Mouse (Mus musculus): Measurements from ENCODE around the gene Zdhhc22. TPM values are rescaled to one million over a fixed set of nuclear protein-coding genes. Genes with fewer than 3 reads are reported as not detected.

The Zdhhc22 gene
- polyA plus RNA-seq, 1 experiment, result 0.01 TPM

- H3ac ChIP-seq (ENCODE audit: control insufficient read depth, insufficient read length), result no peak overlapping the region
- TF ChIP-seq MYOG (IDR thresholded peaks at IDR 0.05; ENCODE audit: control insufficient read depth in 1 of 3, insufficient read depth in 1 of 3, insufficient read length in 2 of 3, low read depth in 2 of 3) (peak in 1 of 3 experiments; percentile 17), MYOD1 (IDR thresholded peaks at IDR 0.05; ENCODE audit: control insufficient read depth in 1 of 3, insufficient read length in 2 of 3, low read depth in 2 of 3) (peak in 1 of 3 experiments; percentile 12), TCF12 (IDR thresholded peaks at IDR 0.05; ENCODE audit: insufficient read depth, poor library complexity, severe bottlenecking) (no peak)
- no peak overlapping the region for H3K4me3 ChIP-seq
- no peaks in the 10 kb centered on the region for H3K27me3 ChIP-seq (ENCODE audit: control insufficient read depth, insufficient read depth, insufficient read length)
- H3K36me3 ChIP-seq (ENCODE audit: control insufficient read depth, insufficient read depth), result peaks cover 21% of the 10 kb centered on the region
- H3K79me2 ChIP-seq (ENCODE audit: control insufficient read depth, insufficient read depth), result no peaks in the 10 kb centered on the region
- no peak overlapping the region for H3K4me2 ChIP-seq (ENCODE audit: low read depth)
Measured at GRCm38 (mm10) chr12:86964278-86965057, 25.8 kb downstream of the Zdhhc22 start.

- H3K4me3 ChIP-seq, result no peak overlapping the region
- TF ChIP-seq MAX (IDR thresholded peaks at IDR 0.05; ENCODE audit: low read depth) (no peak), USF1 (IDR thresholded peaks at IDR 0.05; ENCODE audit: low read depth) (no peak), MYOG (IDR thresholded peaks at IDR 0.05; ENCODE audit: control insufficient read depth in 1 of 3, insufficient read depth in 1 of 3, insufficient read length in 2 of 3, low read depth in 2 of 3) (no peak), MYOD1 (IDR thresholded peaks at IDR 0.05; ENCODE audit: control insufficient read depth in 1 of 3, insufficient read length in 2 of 3, low read depth in 2 of 3) (no peak), CEBPB (IDR thresholded peaks at IDR 0.05; ENCODE audit: insufficient read depth, poor library complexity, severe bottlenecking) (no peak), POLR2AphosphoS2 (IDR thresholded peaks at IDR 0.05; ENCODE audit: insufficient read length, low read depth) (no peak), POLR2A (IDR thresholded peaks at IDR 0.05; ENCODE audit: insufficient read length, low read depth) (no peak), TCF12 (IDR thresholded peaks at IDR 0.05; ENCODE audit: insufficient read depth, poor library complexity, severe bottlenecking) (no peak), SRF (IDR thresholded peaks at IDR 0.05; ENCODE audit: control insufficient read depth, insufficient read length, low read depth) (no peak), REST (IDR thresholded peaks at IDR 0.05; ENCODE audit: insufficient read depth, insufficient read length) (no peak), E2F4 (IDR thresholded peaks at IDR 0.05; ENCODE audit: insufficient read depth) (no peak), TCF3 (IDR thresholded peaks at IDR 0.05; ENCODE audit: insufficient read length, low read depth) (no peak)
- peaks cover 46% of the 10 kb centered on the region for H3K36me3 ChIP-seq (ENCODE audit: control insufficient read depth, insufficient read depth)
- no peaks in the 10 kb centered on the region for H3K27me3 ChIP-seq (ENCODE audit: control insufficient read depth, insufficient read depth, insufficient read length)
- no peak overlapping the region for H3ac ChIP-seq (ENCODE audit: control insufficient read depth, insufficient read length)
- no peaks in the 10 kb centered on the region for H3K79me2 ChIP-seq (ENCODE audit: control insufficient read depth, insufficient read depth)
- H3K4me2 ChIP-seq (ENCODE audit: low read depth), result no peak overlapping the region
Measured at GRCm38 (mm10) chr12:86961589-86962344, 28.5 kb downstream of the Zdhhc22 start.

GRCm38 (mm10) chr12:86960791-86961335 lies 29.4 kb downstream of the Zdhhc22 start:
- Histone ChIP-seq H3K27me3 (ENCODE audit: control insufficient read depth, insufficient read depth, insufficient read length) (no peaks in the 10 kb centered on the region), H3K4me3 (no peak overlapping the region), H3K4me2 (ENCODE audit: low read depth) (no peak overlapping the region), H3ac (ENCODE audit: control insufficient read depth, insufficient read length) (no peak overlapping the region), H3K79me2 (ENCODE audit: control insufficient read depth, insufficient read depth) (no peaks in the 10 kb centered on the region), H3K36me3 (ENCODE audit: control insufficient read depth, insufficient read depth) (peaks cover 46% of the 10 kb centered on the region)
- TF ChIP-seq MYOG (IDR thresholded peaks at IDR 0.05; ENCODE audit: control insufficient read depth in 1 of 3, insufficient read depth in 1 of 3, insufficient read length in 2 of 3, low read depth in 2 of 3) (no peak), POLR2A (IDR thresholded peaks at IDR 0.05; ENCODE audit: insufficient read length, low read depth) (no peak), REST (IDR thresholded peaks at IDR 0.05; ENCODE audit: insufficient read depth, insufficient read length) (no peak), MYOD1 (IDR thresholded peaks at IDR 0.05; ENCODE audit: control insufficient read depth in 1 of 3, insufficient read length in 2 of 3, low read depth in 2 of 3) (no peak), E2F4 (IDR thresholded peaks at IDR 0.05; ENCODE audit: insufficient read depth) (no peak), TCF12 (IDR thresholded peaks at IDR 0.05; ENCODE audit: insufficient read depth, poor library complexity, severe bottlenecking) (no peak), SRF (IDR thresholded peaks at IDR 0.05; ENCODE audit: control insufficient read depth, insufficient read length, low read depth) (no peak), MAX (IDR thresholded peaks at IDR 0.05; ENCODE audit: low read depth) (no peak), TCF3 (IDR thresholded peaks at IDR 0.05; ENCODE audit: insufficient read length, low read depth) (no peak), CEBPB (IDR thresholded peaks at IDR 0.05; ENCODE audit: insufficient read depth, poor library complexity, severe bottlenecking) (no peak), POLR2AphosphoS2 (IDR thresholded peaks at IDR 0.05; ENCODE audit: insufficient read length, low read depth) (no peak), USF1 (IDR thresholded peaks at IDR 0.05; ENCODE audit: low read depth) (no peak)

DNA sequence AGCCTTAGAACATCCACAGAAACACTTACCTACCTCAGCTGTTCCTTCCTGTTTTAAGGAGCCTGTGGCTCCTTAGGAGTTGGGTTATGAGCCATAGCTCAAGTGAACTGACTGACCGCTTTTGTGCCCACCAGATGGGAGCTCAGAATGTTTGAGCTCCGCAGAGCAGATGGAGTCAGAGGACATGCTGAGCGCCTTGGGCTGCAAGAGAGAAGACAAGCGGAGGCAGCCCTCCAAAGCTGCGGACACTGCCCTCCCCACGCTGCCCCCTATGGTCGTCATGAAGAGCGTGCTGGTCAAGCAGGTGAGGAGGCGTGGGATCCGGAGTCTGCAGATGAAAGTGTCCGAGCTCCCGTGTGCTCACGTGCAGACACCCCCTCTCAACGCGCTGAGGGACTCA lies 30.1 kb downstream of the Zdhhc22 start:
- Histone ChIP-seq H3K79me2 (ENCODE audit: control insufficient read depth, insufficient read depth) (no peaks in the 10 kb centered on the region), H3K36me3 (ENCODE audit: control insufficient read depth, insufficient read depth) (peaks cover 43% of the 10 kb centered on the region), H3K4me2 (ENCODE audit: low read depth) (no peak overlapping the region), H3K4me3 (no peak overlapping the region), H3K27me3 (ENCODE audit: control insufficient read depth, insufficient read depth, insufficient read length) (no peaks in the 10 kb centered on the region), H3ac (ENCODE audit: control insufficient read depth, insufficient read length) (no peak overlapping the region)
- TF ChIP-seq TCF12 (IDR thresholded peaks at IDR 0.05; ENCODE audit: insufficient read depth, poor library complexity, severe bottlenecking) (no peak), CEBPB (IDR thresholded peaks at IDR 0.05; ENCODE audit: insufficient read depth, poor library complexity, severe bottlenecking) (no peak), SRF (IDR thresholded peaks at IDR 0.05; ENCODE audit: control insufficient read depth, insufficient read length, low read depth) (no peak), MYOG (IDR thresholded peaks at IDR 0.05; ENCODE audit: control insufficient read depth in 1 of 3, insufficient read depth in 1 of 3, insufficient read length in 2 of 3, low read depth in 2 of 3) (no peak), USF1 (IDR thresholded peaks at IDR 0.05; ENCODE audit: low read depth) (no peak), POLR2A (IDR thresholded peaks at IDR 0.05; ENCODE audit: insufficient read length, low read depth) (no peak), REST (IDR thresholded peaks at IDR 0.05; ENCODE audit: insufficient read depth, insufficient read length) (no peak), TCF3 (IDR thresholded peaks at IDR 0.05; ENCODE audit: insufficient read length, low read depth) (no peak), E2F4 (IDR thresholded peaks at IDR 0.05; ENCODE audit: insufficient read depth) (no peak), MYOD1 (IDR thresholded peaks at IDR 0.05; ENCODE audit: control insufficient read depth in 1 of 3, insufficient read length in 2 of 3, low read depth in 2 of 3) (no peak), POLR2AphosphoS2 (IDR thresholded peaks at IDR 0.05; ENCODE audit: insufficient read length, low read depth) (no peak), MAX (IDR thresholded peaks at IDR 0.05; ENCODE audit: low read depth) (no peak)
